Mouse (Mus musculus) testis, adult 2 months (tissue): ENCODE measurements at regions not wholly inside any gene's neighbourhood (a gene's known extent, or its start where the extent isn't known, plus 50 kb on each side); places are given as distances from the start of the nearest gene placed in this dataset.

Experiments used
- CTCF ChIP-seq: fragments of 200-500 bp; IDR thresholded peaks from 2 replicates; pipeline ENCODE4 v1.5.1; 2012; ENCODE audit warnings: low read depth, mild to moderate bottlenecking, inconsistent platforms, low read length, moderate library complexity; ENCODE audit not compliant: control insufficient read depth, insufficient read depth, insufficient replicate concordance
- POLR2A ChIP-seq: fragments of 200-500 bp; IDR thresholded peaks from 2 replicates; pipeline ENCODE4 v1.6.1; 2012; ENCODE audit warnings: low read depth, mild to moderate bottlenecking, inconsistent platforms, low read length, moderate library complexity; ENCODE audit not compliant: control insufficient read depth

- TF ChIP-seq CTCF: no peak
- no peak for TF ChIP-seq POLR2A
These were observed 128.2 kb downstream of the 1500009L16Rik start for GRCm38 (mm10) chr10:83850881-83851280.
